Mouse (Mus musculus): Measurements from ENCODE around the gene Treh. TPM values are rescaled to one million over a fixed set of nuclear protein-coding genes. Genes with fewer than 3 reads are reported as not detected.

Gene Treh
- polyA plus RNA-seq, 1 experiment from 2014 or later, result not detected

- no peak for DNase-seq (ENCODE audit: low spot score)
- Histone ChIP-seq H3K4me1 (no peaks in the 10 kb centered on the region), H3K36me3 (replicated peaks) (0 out of 2 replicates have a peak, but pooled peaks cover 4% of the 10 kb centered on the region), H3K9me3 (peaks cover 4% of the 10 kb centered on the region; the same call in 1 of the 2 replicates), H3K4me3 (no peak overlapping the region), H3K27me3 (replicated peaks; ENCODE audit: low read depth, poor library complexity, severe bottlenecking) (no peaks in the 10 kb centered on the region), H3K27ac (replicated peaks) (no peak overlapping the region)
- WGBS, result 94% methylated on average over 8 of the region's 8 CpGs
These were observed 26.0 kb upstream of the Treh start for GRCm38 (mm10) chr9:44647026-44647425.

GRCm38 (mm10) chr9:44647656-44648055 is 25.4 kb upstream of the Treh start:
- no peak overlapping the region for H3K4me3 ChIP-seq
- no peak for DNase-seq (ENCODE audit: low spot score)
- WGBS, result 90% methylated on average over 4 of the region's 4 CpGs
- H3K9me3 ChIP-seq, result no peaks in the 10 kb centered on the region
- no peak overlapping the region for H3K27ac ChIP-seq (replicated peaks)
- H3K27me3 ChIP-seq (replicated peaks; ENCODE audit: low read depth, poor library complexity, severe bottlenecking), result no peaks in the 10 kb centered on the region
- no peaks in the 10 kb centered on the region for H3K36me3 ChIP-seq (replicated peaks)
- no peaks in the 10 kb centered on the region for H3K4me1 ChIP-seq

GRCm38 (mm10) chr9:44648881-44649281 is 24.2 kb upstream of the Treh start:
- 85% methylated on average over 7 of the region's 7 CpGs for WGBS
- Histone ChIP-seq H3K9me3 (no peaks in the 10 kb centered on the region), H3K36me3 (replicated peaks) (no peaks in the 10 kb centered on the region), H3K27ac (replicated peaks) (no peak overlapping the region), H3K27me3 (replicated peaks; ENCODE audit: low read depth, poor library complexity, severe bottlenecking) (no peaks in the 10 kb centered on the region; the same call in 1 of the 2 replicates), H3K4me3 (no peak overlapping the region), H3K4me1 (no peaks in the 10 kb centered on the region)
- no peak for DNase-seq (ENCODE audit: low spot score)

GRCm38 (mm10) chr9:44652027-44652426 is 21.0 kb upstream of the Treh start:
- Histone ChIP-seq H3K4me1 (peaks cover 8% of the 10 kb centered on the region), H3K36me3 (replicated peaks) (no peaks in the 10 kb centered on the region), H3K4me3 (no peak overlapping the region), H3K27me3 (replicated peaks; ENCODE audit: low read depth, poor library complexity, severe bottlenecking) (no peaks in the 10 kb centered on the region; the same call in 1 of the 2 replicates), H3K27ac (replicated peaks) (no peak overlapping the region), H3K9me3 (no peaks in the 10 kb centered on the region)
- peak; percentile 75 for DNase-seq (ENCODE audit: low spot score)
- 7% methylated on average over 8 of the region's 8 CpGs for WGBS

- Histone ChIP-seq H3K27me3 (replicated peaks; ENCODE audit: low read depth, poor library complexity, severe bottlenecking) (no peaks in the 10 kb centered on the region; the same call in 1 of the 2 replicates), H3K4me1 (peaks cover 8% of the 10 kb centered on the region), H3K36me3 (replicated peaks) (no peaks in the 10 kb centered on the region), H3K9me3 (no peaks in the 10 kb centered on the region), H3K27ac (replicated peaks) (no peak overlapping the region), H3K4me3 (no peak overlapping the region)
- WGBS, result 73% methylated on average over 4 of the region's 4 CpGs
- DNase-seq (ENCODE audit: low spot score), result no peak
These were observed 19.1 kb upstream of the Treh start for GRCm38 (mm10) chr9:44653896-44654295.

GRCm38 (mm10) chr9:44655098-44656066 is 17.7 kb upstream of the Treh start:
- H3K27me3 ChIP-seq (replicated peaks; ENCODE audit: low read depth, poor library complexity, severe bottlenecking), result no peaks in the 10 kb centered on the region; the same call in 1 of the 2 replicates
- no peaks in the 10 kb centered on the region for H3K36me3 ChIP-seq (replicated peaks)
- 28% methylated on average over 26 of the region's 26 CpGs for WGBS
- peak; percentile 66 for DNase-seq (ENCODE audit: low spot score)
- no peak overlapping the region for H3K27ac ChIP-seq (replicated peaks)
- no peaks in the 10 kb centered on the region for H3K9me3 ChIP-seq
- H3K4me3 ChIP-seq, result peak overlapping the region; percentile 37
- peaks cover 8% of the 10 kb centered on the region for H3K4me1 ChIP-seq

- Histone ChIP-seq H3K4me3 (no peak overlapping the region), H3K4me1 (no peaks in the 10 kb centered on the region), H3K27ac (replicated peaks) (no peak overlapping the region), H3K9me3 (no peaks in the 10 kb centered on the region), H3K36me3 (replicated peaks) (no peaks in the 10 kb centered on the region), H3K27me3 (replicated peaks; ENCODE audit: low read depth, poor library complexity, severe bottlenecking) (no peaks in the 10 kb centered on the region)
- 89% methylated on average over 6 of the region's 6 CpGs for WGBS
- DNase-seq (ENCODE audit: low spot score), result no peak
These were observed 9.3 kb upstream of the Treh start for GRCm38 (mm10) chr9:44663706-44664105.

- Histone ChIP-seq H3K36me3 (replicated peaks) (no peaks in the 10 kb centered on the region), H3K4me1 (no peaks in the 10 kb centered on the region), H3K27ac (replicated peaks) (no peak overlapping the region), H3K27me3 (replicated peaks; ENCODE audit: low read depth, poor library complexity, severe bottlenecking) (no peaks in the 10 kb centered on the region), H3K4me3 (no peak overlapping the region), H3K9me3 (no peaks in the 10 kb centered on the region)
- WGBS, result 91% methylated on average over 5 of the region's 5 CpGs
- DNase-seq (ENCODE audit: low spot score), result no peak
These were observed 1.6 kb upstream of the Treh start for GRCm38 (mm10) chr9:44671416-44671815.

- Histone ChIP-seq H3K27ac (replicated peaks) (no peak overlapping the region), H3K9me3 (no peaks in the 10 kb centered on the region), H3K36me3 (replicated peaks) (no peaks in the 10 kb centered on the region), H3K27me3 (replicated peaks; ENCODE audit: low read depth, poor library complexity, severe bottlenecking) (no peaks in the 10 kb centered on the region), H3K4me1 (no peaks in the 10 kb centered on the region), H3K4me3 (no peak overlapping the region)
- no peak for DNase-seq (ENCODE audit: low spot score)
- WGBS, result 69% methylated on average over 2 of the region's 2 CpGs
These were observed 655 bp upstream of the Treh start for GRCm38 (mm10) chr9:44672291-44672865.

GRCm38 (mm10) chr9:44678288-44678871 is 5.3 kb downstream of the Treh start:
- Histone ChIP-seq H3K27me3 (replicated peaks; ENCODE audit: low read depth, poor library complexity, severe bottlenecking) (no peaks in the 10 kb centered on the region), H3K27ac (replicated peaks) (no peak overlapping the region), H3K4me3 (no peak overlapping the region), H3K36me3 (replicated peaks) (no peaks in the 10 kb centered on the region), H3K9me3 (no peaks in the 10 kb centered on the region), H3K4me1 (no peaks in the 10 kb centered on the region)
- no peak for DNase-seq (ENCODE audit: low spot score)
- 93% methylated on average over 2 of the region's 2 CpGs for WGBS

- H3K27me3 ChIP-seq (replicated peaks; ENCODE audit: low read depth, poor library complexity, severe bottlenecking), result no peaks in the 10 kb centered on the region
- H3K36me3 ChIP-seq (replicated peaks), result no peaks in the 10 kb centered on the region
- 75% methylated on average over 5 of the region's 5 CpGs for WGBS
- no peak for DNase-seq (ENCODE audit: low spot score)
- H3K9me3 ChIP-seq, result no peaks in the 10 kb centered on the region
- H3K27ac ChIP-seq (replicated peaks), result no peak overlapping the region
- no peaks in the 10 kb centered on the region for H3K4me1 ChIP-seq
- H3K4me3 ChIP-seq, result no peak overlapping the region
These were observed 6.5 kb downstream of the Treh start for GRCm38 (mm10) chr9:44679565-44679964.

GRCm38 (mm10) chr9:44683046-44683445 is 10.0 kb downstream of the Treh start:
- Histone ChIP-seq H3K36me3 (replicated peaks) (peaks cover 23% of the 10 kb centered on the region), H3K4me3 (no peak overlapping the region), H3K27me3 (replicated peaks; ENCODE audit: low read depth, poor library complexity, severe bottlenecking) (no peaks in the 10 kb centered on the region), H3K27ac (replicated peaks) (no peak overlapping the region), H3K9me3 (no peaks in the 10 kb centered on the region), H3K4me1 (peaks cover 26% of the 10 kb centered on the region)
- 90% methylated on average over 8 of the region's 8 CpGs for WGBS
- no peak for DNase-seq (ENCODE audit: low spot score)
